Mouse (Mus musculus): ENCODE data around the gene Tgfbr3.

Tgfbr3 gene

DNA sequence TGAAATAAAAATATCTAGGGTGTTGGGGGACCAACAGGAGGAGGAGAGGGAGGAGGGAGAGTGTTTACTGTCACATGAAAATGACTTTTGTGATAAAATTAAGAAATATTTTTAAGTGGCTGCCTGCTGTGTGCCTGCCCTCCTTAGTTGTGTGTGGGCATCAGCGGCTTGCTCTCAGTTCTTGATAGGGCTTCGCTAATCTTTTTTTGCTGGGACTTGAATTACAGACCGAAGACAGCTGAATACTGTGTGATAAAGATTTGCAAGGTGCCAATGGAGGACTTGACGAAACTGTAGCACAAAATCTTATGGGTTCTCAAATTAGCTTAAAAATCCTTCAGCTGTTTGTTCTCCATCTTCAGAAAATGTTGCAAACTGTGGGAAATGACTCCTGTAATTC is 205.0 kb downstream of the Tgfbr3 start:
- DNase-seq (ENCODE audit: low read depth, low spot score): no peak

DNA sequence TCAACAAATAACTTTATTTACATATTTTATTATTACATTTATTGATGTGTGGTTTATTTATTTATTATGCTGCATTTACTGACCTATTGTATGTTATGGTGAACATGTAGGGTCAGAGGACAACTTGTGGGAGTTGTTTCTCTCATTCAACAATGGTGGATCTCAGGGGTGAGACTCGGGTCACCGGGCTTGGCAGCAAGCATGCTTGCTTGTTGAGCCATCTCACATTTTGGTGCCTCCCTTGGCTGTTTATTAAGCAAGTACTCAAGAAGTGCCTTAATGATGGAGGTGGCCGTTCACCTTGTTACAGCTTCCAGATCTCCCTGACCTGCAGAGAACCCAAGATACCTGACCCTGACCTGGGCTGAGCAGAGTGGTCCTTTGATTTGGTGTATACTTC is 207.4 kb downstream of the Tgfbr3 start:
- DNase-seq (ENCODE audit: low read depth, low spot score): no peak

DNA sequence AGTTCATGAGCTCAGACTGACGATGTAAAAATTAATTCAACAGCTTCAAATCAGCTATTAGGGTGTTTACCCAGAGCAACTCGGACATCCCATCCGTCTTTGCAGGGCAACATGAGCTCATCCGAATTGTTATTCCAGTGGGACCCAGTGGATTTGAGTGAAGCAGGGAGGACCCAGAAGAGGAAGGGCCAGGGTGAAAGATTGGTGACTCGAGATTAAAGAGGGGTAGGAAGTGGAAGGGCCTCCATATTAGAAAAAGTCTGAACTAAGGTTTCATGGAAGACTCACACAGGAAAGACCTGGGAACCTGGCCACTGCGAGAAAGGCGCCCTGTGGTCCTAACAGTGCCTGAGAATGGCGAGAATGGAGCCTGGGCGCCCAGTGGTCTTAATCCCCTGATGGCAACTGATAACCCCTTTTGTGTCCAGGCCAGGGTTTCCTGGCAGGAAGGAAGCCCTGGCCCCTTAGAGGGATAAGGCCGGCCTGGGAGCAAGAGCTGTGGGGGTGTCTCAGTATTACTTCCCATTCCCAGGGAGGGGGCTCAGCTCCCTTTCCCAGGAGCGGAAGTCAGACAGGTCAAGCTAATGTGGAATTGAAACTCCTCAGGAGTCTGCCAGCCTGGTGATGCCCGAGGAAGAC is 208.3 kb downstream of the Tgfbr3 start:
- no peak for DNase-seq (ENCODE audit: low read depth, low spot score)

DNA sequence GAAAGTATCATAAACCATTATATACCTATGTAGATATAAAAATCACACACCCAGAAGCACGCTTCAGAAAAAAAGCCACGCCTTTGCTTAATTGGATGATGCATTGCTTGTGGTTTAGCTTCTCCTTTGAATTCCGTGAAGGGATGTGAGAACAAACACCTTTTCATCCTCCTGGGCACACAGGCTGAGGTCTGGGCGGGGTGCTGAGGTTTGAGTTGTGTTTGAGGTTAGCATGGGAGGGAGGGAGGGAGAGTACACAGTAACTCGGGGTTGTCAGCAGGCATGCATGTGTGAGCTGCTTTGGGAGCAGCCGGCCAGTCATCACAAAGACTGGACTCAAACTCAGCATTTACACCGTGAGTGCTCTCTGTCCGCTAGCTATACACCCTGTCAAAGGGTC is 209.5 kb downstream of the Tgfbr3 start:
- DNase-seq (ENCODE audit: low read depth, low spot score): no peak

DNA sequence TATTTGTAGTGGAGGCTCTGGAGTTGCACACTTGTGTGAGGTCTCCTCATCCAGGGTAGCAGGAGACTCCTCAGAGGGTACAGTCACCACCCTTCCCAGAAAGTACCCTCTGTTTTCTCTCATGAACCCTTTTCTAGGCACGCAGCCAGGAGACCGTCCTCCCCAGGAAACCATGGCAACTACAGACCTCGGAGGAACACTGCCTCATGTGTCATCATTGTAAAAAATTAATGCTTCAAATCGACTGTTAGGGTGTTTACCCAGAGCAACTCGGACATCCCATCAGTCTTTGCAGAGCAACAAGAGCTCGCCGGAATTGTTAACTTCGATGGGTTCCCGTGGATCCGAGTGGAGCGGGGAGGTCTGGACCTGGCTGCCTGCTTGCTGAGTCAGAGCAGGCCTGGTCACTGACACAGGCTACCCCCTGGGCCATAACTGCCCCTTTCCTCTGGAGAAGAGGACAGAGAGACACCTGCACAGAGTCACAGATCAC is 210.2 kb downstream of the Tgfbr3 start:
- DNase-seq (ENCODE audit: low read depth, low spot score): peak; percentile 54

DNA sequence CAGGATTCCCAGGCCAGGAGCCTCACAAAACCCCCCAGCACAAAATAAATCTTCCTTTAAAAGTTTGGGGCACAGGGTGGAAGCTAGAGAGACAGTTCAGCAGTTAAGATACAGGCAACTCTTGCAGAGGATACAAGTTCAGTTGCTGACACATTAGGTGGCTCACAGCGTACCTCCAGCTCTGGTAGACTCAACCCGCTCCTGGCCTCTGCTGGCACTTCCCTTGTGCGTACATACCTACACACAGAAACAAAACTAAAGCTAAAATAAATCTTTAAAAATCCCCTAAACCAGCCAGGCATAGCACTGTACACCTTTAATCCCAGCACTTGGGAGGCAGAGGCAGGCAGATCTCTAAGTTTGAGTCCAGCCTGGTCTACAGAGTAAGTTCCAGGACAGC is 211.1 kb downstream of the Tgfbr3 start:
- DNase-seq (ENCODE audit: low read depth, low spot score): no peak

DNA sequence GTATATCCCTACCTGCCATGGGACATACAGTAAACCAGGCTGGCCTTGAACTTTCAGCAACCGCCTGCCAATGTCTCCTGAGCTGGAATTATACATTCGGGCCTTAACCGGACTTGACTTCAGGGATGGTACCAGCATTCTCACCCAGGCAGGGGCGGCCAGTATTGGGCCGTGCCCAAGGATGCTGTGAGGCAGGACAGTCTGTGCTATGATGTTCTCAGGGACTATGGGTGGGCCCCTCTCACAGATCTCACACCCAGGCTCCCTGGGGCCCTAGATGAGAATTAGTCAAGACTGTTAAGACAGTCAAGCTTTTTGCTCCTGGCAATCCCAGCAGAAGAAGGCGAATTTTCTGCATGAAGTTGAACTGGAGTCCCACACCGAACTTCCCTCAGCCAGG is 211.5 kb downstream of the Tgfbr3 start:
- DNase-seq (ENCODE audit: low read depth, low spot score): no peak

DNA sequence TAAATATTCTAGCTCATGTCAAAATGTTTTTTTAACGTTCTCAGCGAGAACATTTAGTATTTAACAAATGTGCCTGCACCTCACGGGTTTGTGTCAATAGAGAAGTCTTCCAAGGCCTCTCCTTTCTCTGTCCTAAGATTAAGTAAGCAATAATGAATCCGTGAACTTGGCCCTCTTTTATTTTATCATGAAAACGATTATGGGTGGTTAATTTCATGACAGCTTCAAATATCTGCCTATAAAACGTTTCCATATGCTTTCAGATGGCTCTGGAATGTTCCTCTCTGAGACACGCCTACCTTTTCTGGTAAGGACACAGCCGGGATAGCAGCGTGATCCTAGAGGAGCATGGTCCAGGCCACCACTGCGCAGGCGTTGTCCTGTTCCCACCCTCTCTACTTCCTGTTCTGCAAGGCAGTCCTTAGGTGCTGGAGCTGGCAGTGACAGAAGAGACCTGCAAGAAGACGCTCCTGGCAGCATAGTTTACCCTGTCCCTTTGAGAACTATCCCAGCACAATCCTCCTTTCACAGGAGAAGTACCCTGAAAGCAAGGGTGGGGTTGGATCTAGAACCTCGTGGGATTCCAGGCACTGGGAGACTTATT is 214.3 kb downstream of the Tgfbr3 start:
- no peak for DNase-seq (ENCODE audit: low read depth, low spot score)

DNA sequence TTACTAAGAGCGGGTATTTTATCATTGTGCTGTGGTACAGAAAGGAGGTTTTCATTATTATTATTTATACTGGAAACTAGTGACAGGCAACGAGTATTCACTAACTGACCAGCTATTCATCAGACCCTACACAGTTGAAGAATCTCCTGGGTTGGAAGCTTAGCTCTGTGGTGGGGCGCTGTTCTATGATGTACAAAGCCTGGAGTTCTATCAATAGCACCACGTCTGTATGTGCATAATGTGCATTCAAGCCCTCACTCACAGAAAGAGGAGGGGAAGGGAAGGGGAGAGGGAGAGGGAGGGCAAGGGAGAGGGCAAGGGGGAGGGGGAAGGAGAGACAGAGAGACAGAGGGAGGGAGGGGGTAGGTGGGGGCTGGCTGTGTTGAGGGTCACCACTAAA is 215.1 kb downstream of the Tgfbr3 start:
- DNase-seq (ENCODE audit: low read depth, low spot score): no peak

DNA sequence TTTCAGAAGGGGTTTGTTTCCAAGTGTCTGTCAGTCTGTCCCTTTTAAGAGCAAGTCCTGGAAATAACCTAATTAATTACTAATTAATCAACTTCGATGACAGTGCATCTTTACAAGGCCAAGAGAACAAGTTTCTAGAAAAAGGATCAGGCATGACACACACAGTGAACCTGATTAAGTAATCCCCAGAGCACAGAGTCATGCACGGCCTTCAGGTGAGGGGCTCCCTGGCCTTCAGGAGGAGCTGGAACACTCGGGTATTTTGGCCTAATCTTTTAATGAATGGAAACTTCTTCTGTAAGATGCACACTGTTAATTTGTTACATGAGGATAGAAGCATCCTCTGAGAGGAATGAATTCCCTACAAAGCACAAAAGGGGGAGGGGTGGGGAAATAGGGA is 215.9 kb downstream of the Tgfbr3 start:
- no peak for DNase-seq (ENCODE audit: low read depth, low spot score)

DNA sequence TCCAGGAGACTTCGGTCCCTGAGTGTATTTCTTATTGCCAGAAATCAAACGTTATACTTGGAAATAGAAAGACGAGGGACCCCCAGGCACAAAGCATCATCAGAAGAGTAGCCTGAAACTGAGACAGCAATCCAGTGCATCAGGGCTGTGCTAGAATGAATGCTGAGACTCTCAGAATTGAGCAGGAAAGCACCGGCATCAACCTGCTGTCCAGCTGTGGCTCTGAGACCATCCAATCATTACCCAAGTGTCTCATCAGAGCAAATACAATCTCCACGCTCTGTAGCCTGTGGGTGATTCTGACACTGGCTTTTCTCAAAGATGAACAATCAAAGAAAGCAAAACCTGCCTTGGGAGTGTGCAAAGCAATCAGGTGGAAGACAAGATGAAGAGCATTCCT is 221.3 kb downstream of the Tgfbr3 start:
- no peak for DNase-seq (ENCODE audit: low read depth, low spot score)

DNA sequence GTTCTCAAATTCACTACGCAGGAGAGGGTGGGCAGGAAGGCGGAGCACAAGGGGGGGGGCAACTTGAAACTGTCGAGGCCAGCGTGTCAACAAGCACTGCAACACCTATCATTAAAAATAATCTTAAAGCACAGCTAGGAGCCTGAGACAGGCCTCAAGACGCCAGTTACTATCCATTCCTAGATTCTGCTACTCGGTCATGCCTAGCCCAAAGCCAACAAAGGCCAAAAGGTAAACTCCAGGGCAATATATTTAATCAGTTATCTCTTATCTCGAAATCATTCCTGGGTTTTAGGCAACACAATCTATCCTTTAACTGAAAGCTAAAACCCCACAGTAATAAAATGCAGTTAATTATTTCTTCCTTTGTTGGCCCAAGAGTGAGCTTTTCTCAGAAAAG is 221.9 kb downstream of the Tgfbr3 start:
- no peak for DNase-seq (ENCODE audit: low read depth, low spot score)

DNA sequence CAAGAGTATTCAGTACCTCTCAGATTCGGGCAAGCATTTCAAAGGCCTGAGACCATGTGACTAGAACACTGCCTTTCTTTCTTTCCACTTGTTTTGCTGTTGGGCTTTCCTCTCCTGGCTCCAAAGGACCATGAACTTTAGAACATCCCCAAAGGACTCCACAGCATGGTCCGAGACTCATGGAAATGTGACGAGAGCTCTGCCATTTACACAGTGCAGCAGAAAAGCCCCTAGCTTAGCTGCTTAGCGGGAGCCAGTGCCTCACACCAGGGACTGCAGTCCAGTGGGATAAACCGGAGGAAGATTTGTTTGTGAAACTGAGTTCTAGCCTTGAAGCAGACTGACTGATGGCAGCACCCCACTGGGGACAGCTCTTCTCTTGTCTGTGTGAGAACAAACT is 224.5 kb downstream of the Tgfbr3 start:
- no peak for DNase-seq (ENCODE audit: low read depth, low spot score)

DNA sequence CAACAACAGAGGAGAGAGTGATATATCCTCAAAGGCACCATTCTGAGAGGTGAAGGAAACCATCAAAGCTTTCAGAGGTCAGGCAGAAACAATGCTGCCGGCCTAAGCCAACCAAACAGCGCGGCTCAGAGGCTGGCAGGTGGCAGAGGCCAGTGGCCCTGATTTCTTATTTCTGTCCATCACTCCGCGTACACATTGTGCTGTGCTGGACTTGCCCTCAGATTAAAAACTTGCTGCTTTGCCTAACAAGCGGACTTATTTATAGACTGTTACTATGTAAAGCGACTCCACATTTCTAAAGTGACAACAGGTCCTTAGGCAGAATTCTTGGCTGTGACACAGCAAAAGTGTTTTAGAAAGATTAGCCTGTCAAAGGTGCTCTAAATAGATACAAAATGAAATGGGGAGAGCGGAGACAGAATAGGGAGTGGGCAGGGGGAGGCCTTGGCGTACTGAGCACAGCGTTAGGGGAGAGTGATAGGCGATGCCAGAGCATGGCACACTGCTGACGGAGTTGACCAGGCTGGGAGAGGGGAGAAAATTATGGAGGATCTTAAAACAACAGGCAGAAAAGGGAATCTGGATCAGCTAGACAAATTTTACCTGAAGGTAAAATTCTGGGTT is 227.1 kb downstream of the Tgfbr3 start:
- peak; percentile 19 for DNase-seq (ENCODE audit: low read depth, low spot score)

DNA sequence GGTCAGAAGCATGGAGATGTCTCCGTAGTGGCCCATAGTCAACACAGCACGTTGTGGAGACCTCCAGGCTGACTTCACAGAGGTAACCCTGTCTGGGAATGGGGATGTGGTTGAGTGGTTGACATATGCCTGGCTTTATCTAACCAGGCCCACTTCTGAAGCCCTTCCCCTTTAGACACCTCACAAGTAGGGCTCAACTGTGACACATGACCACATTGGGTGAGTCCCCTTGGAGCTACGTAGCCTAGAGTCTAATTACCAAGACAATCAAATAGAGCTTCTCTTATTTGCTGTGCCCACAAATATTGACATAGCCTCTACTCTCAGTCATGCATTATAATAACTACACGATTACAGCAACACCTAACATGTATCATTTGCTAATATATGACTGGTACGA is 229.9 kb downstream of the Tgfbr3 start:
- DNase-seq (ENCODE audit: low read depth, low spot score): no peak

DNA sequence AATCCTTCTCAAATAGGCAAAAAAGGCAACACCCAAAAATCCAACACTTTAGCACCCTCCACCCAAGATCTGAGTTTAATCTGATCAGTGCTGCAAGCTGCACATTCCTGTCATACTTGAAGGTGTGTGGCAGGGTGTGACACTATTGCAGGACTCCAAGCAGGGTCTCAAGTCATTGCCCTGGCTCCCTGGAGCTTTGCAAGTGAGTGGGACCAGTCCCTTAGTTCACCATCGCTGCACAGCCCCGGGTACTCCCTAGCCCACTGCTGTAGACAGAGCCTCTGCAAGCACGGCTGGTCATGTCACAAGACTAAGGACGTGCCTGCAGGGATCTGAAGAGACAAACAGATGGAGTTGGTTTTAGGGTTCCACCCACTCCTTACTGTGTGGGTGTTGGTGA is 230.8 kb downstream of the Tgfbr3 start:
- no peak for DNase-seq (ENCODE audit: low read depth, low spot score)
